Mouse (Mus musculus) Muller cell, postnatal 12 days (primary cell): ENCODE results near the gene Kcnk16.
A peak's percentile ranks its signal among the peaks of the same experiment; 100 is the strongest.

Experiments used
- DNase-seq: peaks from one replicate; pipeline ENCODE4 v3.0.0-alpha.2; 2015; ENCODE audit errors: inconsistent ontology term

The Kcnk16 gene

GRCm38 (mm10) chr14:20233016-20233980 is 35.7 kb downstream of the Kcnk16 start:
- no peak for DNase-seq

GRCm38 (mm10) chr14:20230063-20230491 is 38.9 kb downstream of the Kcnk16 start:
- no peak for DNase-seq

GRCm38 (mm10) chr14:20229437-20229836 is 39.6 kb downstream of the Kcnk16 start:
- peak; percentile 20 for DNase-seq

GRCm38 (mm10) chr14:20228336-20228735 is 40.7 kb downstream of the Kcnk16 start:
- DNase-seq, result no peak

- DNase-seq, result no peak
Measured at GRCm38 (mm10) chr14:20226982-20227381, 42.0 kb downstream of the Kcnk16 start.

- DNase-seq, result no peak
Measured at GRCm38 (mm10) chr14:20226488-20226887, 42.5 kb downstream of the Kcnk16 start.

GRCm38 (mm10) chr14:20225525-20225924 is 43.5 kb downstream of the Kcnk16 start:
- no peak for DNase-seq

GRCm38 (mm10) chr14:20224576-20225218 is 44.3 kb downstream of the Kcnk16 start:
- no peak for DNase-seq

GRCm38 (mm10) chr14:20224163-20224562 is 44.8 kb downstream of the Kcnk16 start:
- peak; percentile 44 for DNase-seq

- no peak for DNase-seq
Measured at GRCm38 (mm10) chr14:20223253-20223652, 45.7 kb downstream of the Kcnk16 start.

GRCm38 (mm10) chr14:20221083-20221482 is 47.9 kb downstream of the Kcnk16 start:
- no peak for DNase-seq

- DNase-seq, result no peak
Measured at GRCm38 (mm10) chr14:20219849-20220248, 49.1 kb downstream of the Kcnk16 start.

- DNase-seq, result no peak
Measured at GRCm38 (mm10) chr14:20217299-20217864, 51.6 kb downstream of the Kcnk16 start.

- no peak for DNase-seq
Measured at GRCm38 (mm10) chr14:20216561-20217298, 52.3 kb downstream of the Kcnk16 start.

- DNase-seq, result no peak
Measured at GRCm38 (mm10) chr14:20215826-20216225, 53.2 kb downstream of the Kcnk16 start.

GRCm38 (mm10) chr14:20214125-20214524 is 54.9 kb downstream of the Kcnk16 start:
- DNase-seq, result no peak

GRCm38 (mm10) chr14:20211754-20212601 is 57.0 kb downstream of the Kcnk16 start:
- no peak for DNase-seq
